Mouse (Mus musculus) neural tube, embryonic 11.5 days (tissue): Measurements from ENCODE around the gene Asphd2. TPM values are rescaled to one million over a fixed set of nuclear protein-coding genes. Genes with fewer than 3 reads are reported as not detected.
A peak's percentile ranks its signal among the peaks of the same experiment; 100 is the strongest.

Experiments used
- ATAC-seq: fragments of 200-750 bp; cut with Nextera tagmentation; 2 replicates; pipeline ENCODE4 v1.8.0; 2017; ENCODE audit warnings: moderate number of reproducible peaks, mild to moderate bottlenecking, moderate TSS enrichment, moderate library complexity; ENCODE audit not compliant: insufficient read depth, low FRiP score, low TSS enrichment
- DNase-seq: peaks from one replicate; pipeline ENCODE4 v3.0.0-alpha.2; 2015; ENCODE audit warnings: low spot score
- H3K27ac ChIP-seq: fragments of 300-500 bp; sonication (generic); 2 replicates; pipeline ENCODE4 v1.5.1; 2014; ENCODE audit warnings: low read depth, mild to moderate bottlenecking, low read length
- H3K27me3 ChIP-seq: fragments of 300-500 bp; sonication (generic); 2 replicates; pipeline ENCODE4 v1.6.1; 2014; ENCODE audit warnings: mild to moderate bottlenecking, low read length, mixed read lengths; ENCODE audit not compliant: control insufficient read depth, insufficient read depth
- H3K36me3 ChIP-seq: fragments of 300-500 bp; sonication (generic); 2 replicates; pipeline ENCODE4 v1.6.1; 2014; ENCODE audit warnings: mild to moderate bottlenecking, low read length, moderate library complexity, mixed read lengths; ENCODE audit not compliant: control insufficient read depth, insufficient read depth
- H3K4me1 ChIP-seq: fragments of 300-500 bp; sonication (generic); 2 replicates; pipeline ENCODE4 v1.6.1; 2014; ENCODE audit warnings: low read length, mixed read lengths; ENCODE audit not compliant: control insufficient read depth, insufficient read depth
- H3K4me2 ChIP-seq: fragments of 300-500 bp; sonication (generic); 2 replicates; pipeline ENCODE4 v1.6.1; 2014; ENCODE audit warnings: low read depth, mild to moderate bottlenecking, moderate library complexity
- H3K4me3 ChIP-seq: fragments of 300-500 bp; sonication (generic); 2 replicates; pipeline ENCODE4 v1.5.1; 2014; ENCODE audit warnings: low read depth, low read length
- H3K9ac ChIP-seq: fragments of 300-500 bp; sonication (generic); 2 replicates; pipeline ENCODE4 v1.6.1; 2014; ENCODE audit warnings: mild to moderate bottlenecking, low read length
- H3K9me3 ChIP-seq: fragments of 300-500 bp; sonication (generic); 2 replicates; pipeline ENCODE4 v1.6.1; 2016; ENCODE audit warnings: low read length; ENCODE audit not compliant: control insufficient read depth
- WGBS: fragments of 180-500 bp; shearing (Covaris S2); extraction: QIAGEN DNeasy Blood & Tissue Kit; methylation state at CpG from one replicate; pipeline ENCODE4 v1.1.7; 2014; 5-methylcytosine and 5-hydroxymethylcytosine counted together
- polyA plus RNA-seq: library from polyadenylated mRNA; unstranded; fragments of >200 nt; fragmentation: Nextera tagmentation; extraction: Ambion mirVana; gene quantifications from 2 replicates; pipeline ENCODE4 v1.2.1, GENCODE M21; 2014

Gene Asphd2
- polyA plus RNA-seq, 1 experiment from 2014 or later, result 46.3 TPM

- Histone ChIP-seq H3K36me3 (peaks cover 31% of the 10 kb centered on the region), H3K4me2 (no peak overlapping the region), H3K27ac (no peak overlapping the region), H3K9me3 (no peaks in the 10 kb centered on the region), H3K9ac (no peak overlapping the region), H3K4me3 (no peak overlapping the region), H3K4me1 (peaks cover 10% of the 10 kb centered on the region), H3K27me3 (no peaks in the 10 kb centered on the region)
- no peak for DNase-seq
- no peak for ATAC-seq
- 61% methylated on average over 7 of the region's 7 CpGs for WGBS
Measured at GRCm38 (mm10) chr5:112339215-112339614, 55.5 kb downstream of the Asphd2 start.

- 97% methylated on average over 22 of the region's 22 CpGs for WGBS
- H3K9ac ChIP-seq, result no peak overlapping the region
- no peak overlapping the region for H3K4me3 ChIP-seq
- H3K36me3 ChIP-seq, result peaks cover 51% of the 10 kb centered on the region
- H3K9me3 ChIP-seq, result no peaks in the 10 kb centered on the region
- no peak overlapping the region for H3K27ac ChIP-seq
- no peak for ATAC-seq
- peaks cover 5% of the 10 kb centered on the region for H3K4me1 ChIP-seq
- no peak for DNase-seq
- no peak overlapping the region for H3K4me2 ChIP-seq
- no peaks in the 10 kb centered on the region for H3K27me3 ChIP-seq
Measured at GRCm38 (mm10) chr5:112337004-112337403, 57.7 kb downstream of the Asphd2 start.

DNA sequence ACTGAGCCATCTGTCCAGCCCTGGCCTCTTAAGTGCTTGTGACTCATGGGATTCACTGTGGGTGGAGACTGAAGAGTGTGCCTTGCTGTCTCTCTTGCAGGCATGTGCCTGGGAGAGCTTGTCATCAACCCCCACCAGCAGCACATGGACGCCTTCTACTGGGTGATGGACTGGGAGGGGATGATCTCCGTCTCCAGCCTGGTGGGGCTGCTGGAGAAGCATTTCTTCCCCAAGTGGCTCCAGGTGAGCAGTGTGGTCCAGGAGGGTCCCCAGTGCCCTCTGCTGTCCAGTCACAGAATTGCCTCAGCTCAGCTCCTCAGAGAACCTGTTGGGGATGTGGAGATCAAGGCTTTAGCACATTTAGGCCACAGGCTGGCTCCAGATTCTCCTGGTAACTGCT is 59.2 kb downstream of the Asphd2 start:
- H3K4me3 ChIP-seq, result no peak overlapping the region
- H3K27me3 ChIP-seq, result no peaks in the 10 kb centered on the region
- H3K9ac ChIP-seq, result no peak overlapping the region
- no peaks in the 10 kb centered on the region for H3K9me3 ChIP-seq
- H3K27ac ChIP-seq, result no peak overlapping the region
- no peak for ATAC-seq
- peaks cover 59% of the 10 kb centered on the region for H3K36me3 ChIP-seq
- H3K4me2 ChIP-seq, result no peak overlapping the region
- DNase-seq, result peak; percentile 53
- 24% methylated on average over 2 of the region's 2 CpGs for WGBS
- H3K4me1 ChIP-seq, result no peaks in the 10 kb centered on the region

Other genes with a start within 250 kb of the Asphd2 start
- 0.53 and 1.3 TPM in 2 replicates for gene Cryba4, start 142.3 kb downstream of the Asphd2 start, polyA plus RNA-seq
- gene Crybb1, start 139.1 kb downstream of the Asphd2 start, polyA plus RNA-seq, result 0.53 and 0.90 TPM in 2 replicates
- 28.6 and 30.0 TPM in 2 replicates for gene Tpst2, start 118.2 kb downstream of the Asphd2 start, polyA plus RNA-seq
- 30.6 and 32.9 TPM in 2 replicates for gene Tfip11, start 68.5 kb downstream of the Asphd2 start, polyA plus RNA-seq
- gene Srrd, start 51.8 kb downstream of the Asphd2 start, polyA plus RNA-seq, result 58.8 and 64.4 TPM in 2 replicates
- gene Hps4, start 51.8 kb downstream of the Asphd2 start, polyA plus RNA-seq, result 30.9 and 31.0 TPM in 2 replicates
- 0.20 TPM in 2 replicates for gene Gm6583, start 38.8 kb downstream of the Asphd2 start, polyA plus RNA-seq
- gene Gm6588, start 54.6 kb upstream of the Asphd2 start, polyA plus RNA-seq, result 0.16 TPM in 1 of 2 replicates, not detected in the other
- 4.7 and 4.8 TPM in 2 replicates for gene Sez6l, start 182.3 kb upstream of the Asphd2 start, polyA plus RNA-seq